Mouse (Mus musculus) left cerebral cortex, postnatal 14 days (tissue): Measurements from ENCODE around the gene Leng9. TPM values are rescaled to one million over a fixed set of nuclear protein-coding genes. Genes with fewer than 3 reads are reported as not detected.
A peak's percentile ranks its signal among the peaks of the same experiment; 100 is the strongest.

Source experiments
- DNase-seq, 2 experiments: peaks; one replicate each; pipeline ENCODE4 v3.0.0; 2021 to 2022; ENCODE audit warnings: low spot score in 2 of 2, mixed read lengths in 1 of 2
- intact Hi-C: fragments of 180-260 bp; cut with DNase I; formaldehyde crosslinking; loops from one replicate; pipeline ENCODE4 v1.15.1; 2025
- total RNA-seq, 2 experiments: library from RNA; stranded (reverse); gene quantifications; 2 replicates each; pipeline ENCODE4 v1.2.3; 2021

Gene Leng9
- total RNA-seq, 2 experiments from 2014 or later, result 6.1 to 6.7 TPM

- intact Hi-C loops, result loop anchor here (5.0 kb wide), 2 partner anchors 281 to 326 kb away; no protein-coding TSS in a partner anchor
- DNase-seq, result peak in 1 of 2 experiments; percentile 6
Measured at GRCm38 (mm10) chr7:4146241-4147180, 3.7 kb downstream of the Leng9 start.

- intact Hi-C loops, result loop anchor here (5.0 kb wide), 2 partner anchors 282 to 327 kb away; no protein-coding TSS in a partner anchor
- peak; percentile 65 to 68 for DNase-seq
Measured at GRCm38 (mm10) chr7:4145552-4146190, 4.5 kb downstream of the Leng9 start.

- intact Hi-C loops, result loop anchor here (5.0 kb wide), 3 partner anchors 282 to 448 kb away; no protein-coding TSS in a partner anchor
- no peak for DNase-seq
Measured at GRCm38 (mm10) chr7:4144766-4145551, 5.2 kb downstream of the Leng9 start.

- DNase-seq, result no peak
- intact Hi-C loops, result loop anchor here (5.0 kb wide), 1 partner anchor 447 kb away; no protein-coding TSS in a partner anchor
Measured at GRCm38 (mm10) chr7:4144046-4144445, 6.1 kb downstream of the Leng9 start.

DNA sequence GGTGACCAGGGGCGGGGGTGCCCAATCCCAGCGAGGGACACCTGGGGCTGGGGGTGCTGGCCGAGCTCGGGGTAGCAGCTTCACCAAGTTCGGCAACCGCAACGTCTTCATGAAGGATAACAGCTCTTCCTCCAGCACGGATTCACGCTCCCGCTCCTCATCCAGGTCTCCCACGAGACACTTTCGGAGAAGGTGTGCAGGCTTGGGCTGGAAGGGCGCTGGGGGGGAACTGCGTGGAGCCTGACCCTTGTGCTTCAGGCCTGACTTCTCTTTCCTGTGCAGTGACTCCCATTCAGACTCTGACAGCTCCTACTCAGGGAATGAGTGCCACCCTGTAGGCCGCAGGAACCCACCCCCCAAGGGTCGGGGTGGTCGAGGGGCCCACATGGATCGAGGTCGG, 6.7 kb downstream of the Leng9 start:
- intact Hi-C loops, result loop anchor here (5.0 kb wide), 1 partner anchor 446 kb away; no protein-coding TSS in a partner anchor
- DNase-seq, result no peak

DNA sequence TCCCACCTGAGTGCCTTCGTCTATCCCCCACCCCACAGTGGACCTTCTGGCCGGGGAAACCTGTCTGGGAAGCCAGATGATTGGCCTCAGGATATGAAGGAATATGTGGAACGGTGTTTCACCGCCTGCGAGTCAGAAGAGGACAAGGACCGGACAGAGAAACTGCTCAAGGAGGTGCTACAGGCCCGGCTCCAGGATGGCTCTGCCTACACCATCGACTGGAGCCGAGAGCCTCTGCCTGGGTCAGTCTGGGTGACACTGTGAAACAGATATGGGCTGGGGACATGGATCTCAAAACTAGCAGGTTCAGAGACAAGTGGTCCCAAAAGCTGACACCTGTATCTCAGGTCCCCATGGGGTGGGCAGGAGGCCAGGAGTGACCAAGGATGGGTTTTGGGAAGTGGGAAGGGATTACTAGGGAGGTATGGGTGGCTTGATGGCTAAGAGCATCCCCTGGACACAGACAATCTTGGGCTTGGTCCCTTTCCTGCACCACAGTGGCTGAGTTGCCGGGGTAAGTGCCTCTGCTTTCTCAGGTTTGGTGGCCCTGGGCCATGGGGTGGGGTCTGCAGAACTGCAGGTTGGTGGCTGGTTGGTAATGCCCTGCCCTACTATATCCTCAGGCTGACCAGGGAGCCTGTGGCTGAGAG, 7.3 kb downstream of the Leng9 start:
- intact Hi-C loops, result loop anchor here (5.0 kb wide), 1 partner anchor 446 kb away; no protein-coding TSS in a partner anchor
- peak; percentile 2 to 3 for DNase-seq

DNA sequence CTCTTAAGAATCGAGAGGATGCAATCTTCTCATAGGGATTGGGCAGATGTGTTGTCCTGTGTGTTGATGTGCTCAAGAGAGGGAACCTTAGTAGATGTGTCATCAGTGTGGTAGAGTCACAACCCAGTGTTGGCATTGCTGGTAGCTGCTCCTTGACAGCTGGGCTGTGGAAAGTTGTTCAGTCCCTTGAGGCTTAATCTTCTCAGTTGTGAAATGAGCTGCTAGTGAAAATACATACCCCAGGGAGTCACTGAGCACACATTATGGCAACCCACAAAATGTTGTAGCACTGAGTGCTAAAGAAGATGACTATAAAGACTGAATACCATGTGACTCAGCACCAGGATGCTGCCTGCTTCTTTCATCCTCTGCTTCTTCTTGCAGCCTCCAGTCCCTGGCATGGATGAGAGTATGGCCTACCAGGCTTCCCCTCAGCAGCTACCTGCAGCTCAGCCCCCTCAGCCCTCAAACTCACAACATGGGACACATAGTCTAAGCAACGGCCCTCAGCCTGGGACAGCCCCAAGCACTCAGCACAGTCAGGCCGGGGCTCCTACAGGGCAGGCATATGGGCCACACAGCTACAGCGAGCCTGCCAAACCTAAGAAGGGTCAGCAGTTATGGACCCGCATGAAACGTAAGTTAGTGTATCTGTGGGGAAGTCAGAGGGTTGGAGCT, 8.4 kb downstream of the Leng9 start:
- intact Hi-C loops, result loop anchor here (5.0 kb wide), 1 partner anchor 444 kb away; no protein-coding TSS in a partner anchor
- DNase-seq, result peak in 1 of 2 experiments; percentile 0

DNA sequence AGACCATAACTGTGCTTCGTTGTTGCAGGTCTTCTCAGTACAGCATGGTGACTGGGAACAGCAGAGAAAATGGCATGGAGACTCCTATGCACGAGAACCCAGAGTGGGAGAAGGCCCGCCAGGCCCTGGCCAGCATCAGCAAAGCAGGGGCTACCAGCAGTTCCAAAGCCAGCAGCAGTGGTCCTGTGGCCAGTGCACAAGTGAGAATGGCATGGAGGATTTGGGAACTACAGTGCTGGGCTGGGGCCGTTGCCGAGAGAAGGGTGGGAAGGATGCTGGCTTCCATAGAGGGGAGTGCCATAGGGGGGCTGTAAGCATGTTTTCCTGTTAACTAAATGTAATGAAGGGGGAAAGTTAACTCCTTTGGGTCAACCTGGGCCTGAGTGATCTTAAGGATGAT, 10.8 kb downstream of the Leng9 start:
- intact Hi-C loops, result no loop called here
- no peak for DNase-seq

DNA sequence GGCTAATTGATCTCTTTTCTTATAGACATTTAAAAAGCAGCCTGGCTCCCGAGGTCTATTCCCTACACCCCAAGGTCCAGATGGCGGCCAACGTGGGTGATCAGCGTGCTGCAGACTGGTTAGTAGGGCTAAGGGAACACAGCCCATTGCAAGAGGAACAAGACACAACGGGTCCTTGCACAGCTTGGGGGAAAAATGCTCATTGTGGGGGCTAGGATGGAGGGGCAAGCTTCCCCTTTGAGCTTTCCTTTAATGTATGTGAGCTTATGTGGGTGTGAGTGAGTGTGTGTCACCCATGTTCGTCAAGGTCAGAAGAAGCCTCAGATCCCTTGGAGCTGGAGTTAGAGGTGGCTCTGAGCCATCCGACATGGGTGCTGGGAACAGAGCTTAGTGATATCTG, 11.5 kb downstream of the Leng9 start:
- intact Hi-C loops, result no loop called here
- DNase-seq, result no peak

DNA sequence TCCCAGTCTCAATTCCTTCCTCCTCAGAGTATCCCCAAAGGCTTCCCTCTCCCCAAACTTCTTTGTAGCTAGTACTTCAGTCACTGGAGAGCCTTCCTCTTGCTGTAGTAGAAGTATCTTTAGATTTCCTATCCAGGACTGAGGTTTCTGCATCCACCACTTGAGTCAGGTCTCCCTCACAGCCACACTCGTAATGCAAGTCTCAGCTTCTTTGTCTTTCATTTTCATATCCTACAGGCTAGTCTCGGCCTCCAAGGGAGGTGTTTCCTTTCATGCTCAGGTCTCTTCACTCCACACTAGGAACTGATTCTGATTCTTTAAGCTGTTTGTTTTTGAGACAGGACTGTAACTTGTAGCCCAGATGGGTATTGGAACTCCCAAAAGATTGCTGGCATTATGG, 12.0 kb downstream of the Leng9 start:
- peak in 1 of 2 experiments; percentile 3 for DNase-seq
- intact Hi-C loops, result no loop called here

DNA sequence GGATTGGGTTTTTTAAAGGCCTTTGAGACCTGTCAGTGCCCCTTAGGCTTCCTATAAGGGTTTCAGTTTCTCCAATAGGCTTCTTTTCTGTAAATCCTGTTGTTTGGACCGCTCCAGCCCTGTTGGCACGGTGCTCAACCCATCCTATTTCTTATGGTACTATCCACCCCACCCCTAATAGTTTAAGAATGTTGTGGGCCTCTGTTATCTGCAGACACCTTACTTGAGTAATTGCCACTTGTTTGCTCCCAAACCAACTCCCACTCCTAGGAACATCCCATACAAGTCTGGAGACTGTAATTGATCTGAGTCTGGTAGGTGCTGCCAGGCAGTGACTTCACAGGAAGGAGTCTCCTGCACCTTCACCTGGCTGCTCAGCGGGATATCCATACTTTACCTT, 12.4 kb downstream of the Leng9 start:
- intact Hi-C loops, result no loop called here
- no peak for DNase-seq

GRCm38 (mm10) chr7:4136771-4137531, 13.2 kb downstream of the Leng9 start, which contains the start of gene Leng8:
TSS of gene Leng8 (plus strand) at chr7:4137039.
- intact Hi-C loops, result no loop called here
- DNase-seq, result peak; percentile 99 to 100

- intact Hi-C loops, result no loop called here
Measured at GRCm38 (mm10) chr7:4136404-4136770, 13.8 kb downstream of the Leng9 start.

GRCm38 (mm10) chr7:4134911-4135310, 15.3 kb downstream of the Leng9 start:
- peak in 1 of 2 experiments; percentile 2 for DNase-seq
- intact Hi-C loops, result loop anchor here (5.0 kb wide), 1 partner anchor 292 kb away; no protein-coding TSS in a partner anchor

More at GRCm38 (mm10) chr7:4136404-4136770, 13.8 kb downstream of the Leng9 start:
- DNase-seq, result no peak

DNA sequence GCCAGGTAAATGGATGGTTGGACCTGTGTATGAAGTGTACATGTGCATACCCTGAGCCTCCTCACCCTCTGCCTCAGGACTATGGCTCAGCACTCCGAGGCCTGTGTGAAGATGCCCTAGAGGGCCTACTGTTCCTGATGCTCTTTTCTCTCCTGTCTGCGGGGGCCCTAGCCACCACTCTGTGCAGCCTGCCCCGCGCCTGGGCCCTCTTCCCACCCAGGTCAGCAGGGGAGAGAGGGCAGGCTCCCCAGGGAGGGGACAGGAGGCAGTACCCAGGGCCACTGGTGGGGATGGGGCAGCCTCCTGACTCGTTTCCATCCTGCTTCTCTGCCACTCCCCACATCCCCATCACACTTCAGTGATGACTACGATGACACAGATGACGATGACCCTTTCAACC, 17.2 kb downstream of the Leng9 start:
- intact Hi-C loops, result loop anchor here (5.0 kb wide), 1 partner anchor 294 kb away; no protein-coding TSS in a partner anchor
- no peak for DNase-seq

DNA sequence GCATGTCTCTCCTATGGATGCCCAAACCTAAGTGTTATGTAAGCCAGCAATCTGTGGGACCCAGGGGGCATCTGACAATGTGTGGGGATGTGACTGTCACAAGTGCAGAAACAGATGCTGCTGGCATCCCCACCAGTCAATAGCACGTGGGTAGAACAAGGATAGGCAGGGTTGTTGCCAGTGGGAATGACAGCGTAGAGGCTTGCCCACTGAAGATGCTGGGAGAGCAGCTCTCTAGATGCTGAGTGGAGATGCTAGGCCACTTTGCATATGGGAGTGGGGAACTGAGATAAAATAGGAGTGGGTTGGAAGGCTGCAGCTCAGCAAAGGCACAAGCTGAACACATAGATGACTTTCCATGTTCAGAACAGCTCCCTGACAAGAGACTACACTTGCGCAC, 17.6 kb downstream of the Leng9 start:
- DNase-seq, result peak; percentile 59 to 90
- intact Hi-C loops, result loop anchor here (5.0 kb wide), 1 partner anchor 295 kb away; no protein-coding TSS in a partner anchor

DNA sequence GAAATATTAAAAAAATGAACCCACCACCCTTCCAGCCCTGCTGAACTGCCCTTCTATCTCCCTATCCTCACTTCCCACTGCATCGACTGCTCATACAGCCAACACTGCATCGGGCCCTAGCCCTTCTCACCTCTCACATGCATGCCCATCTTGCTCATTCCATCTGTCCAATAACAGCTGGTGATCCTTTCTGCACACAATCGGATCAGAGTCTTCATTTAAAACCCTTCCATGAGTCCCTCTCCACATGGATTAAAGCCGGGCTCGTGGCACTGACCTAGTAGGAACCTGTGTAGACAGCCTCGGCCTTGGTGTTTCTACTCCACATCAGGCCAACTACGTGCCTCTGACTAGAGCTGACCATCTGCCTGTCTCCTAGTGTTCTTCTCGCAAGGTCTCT, 18.2 kb downstream of the Leng9 start:
- no peak for DNase-seq

More for the DNA sequence above, 18.2 kb downstream of the Leng9 start:
- intact Hi-C loops, result loop anchor here (5.0 kb wide), 1 partner anchor 295 kb away; no protein-coding TSS in a partner anchor
